Mouse (Mus musculus): ENCODE measurements around the gene Gm20824. TPM values are rescaled to one million over a fixed set of nuclear protein-coding genes. Genes with fewer than 3 reads are reported as not detected.

The Gm20824 gene
- polyA plus RNA-seq (2012), result not detected in 2 replicates

DNA sequence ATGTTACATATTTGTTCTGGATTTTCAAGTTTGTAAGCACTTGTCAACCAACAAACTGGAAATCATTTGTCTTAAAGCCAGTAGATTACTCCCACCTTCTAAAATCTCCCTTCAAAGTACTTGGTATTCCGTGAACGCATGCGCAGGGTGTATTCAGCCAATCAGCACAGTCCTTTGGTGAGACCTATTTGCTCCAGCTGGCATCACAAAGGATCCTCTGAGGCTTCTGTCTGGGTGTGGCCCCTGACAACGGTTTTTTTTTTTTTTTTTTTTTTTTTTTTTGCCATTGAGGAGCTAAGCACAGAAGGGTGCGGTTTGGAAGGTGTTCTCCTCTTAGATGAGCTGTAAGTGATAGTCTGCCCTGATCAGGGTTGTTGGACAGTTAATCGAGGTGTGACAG, at the start of gene Gm20824:
TSS of gene Gm20824 (plus strand) at position 301 of the 400 bp plus-strand sequence.

Other genes with a start within 250 kb of the Gm20824 start
- gene Gm20825, start 186.4 kb upstream of the Gm20824 start, polyA plus RNA-seq (2012), result not detected in 2 replicates